9 mouse cellular contexts compared by ENCODE assay signal in genomic region chrX:50549713-50550112, GRCm38 (mm10).
A peak's percentile ranks its signal among the peaks of the same experiment; 100 is the strongest.
DNase-seq lines count a peak whose midpoint lies in the region; ATAC-seq and TF ChIP-seq lines count a peak whose summit lies in the region.
"Had no signal": no experiment of that assay in that cellular context is flagged by ENCODE, and none has a peak within 500 bp of the region (broad histone marks: within the 10 kb centered on the region; RNA-seq: fewer than 3 reads in every experiment).

No protein-coding gene starts in this region.

- in situ Hi-C loops in ES-E14 (cut with MboI; ENCODE audit: low sequenced_read_pairs in 2 of 2, unreplicated experiment in 2 of 2), result no loop called here

- H3K9ac ChIP-seq in heart, adult 2 months (ENCODE audit: low read depth, low read length), result no peak overlapping the region
- peak overlapping the region; percentile 74; the same call in 1 of the 2 replicates for H3K9ac ChIP-seq in ES-E14 (ENCODE audit: insufficient read depth, low read depth, low read length, poor library complexity, severe bottlenecking)
- H3K9ac ChIP-seq in embryonic facial prominence, embryonic 15.5 days, result no peak overlapping the region
- no peak overlapping the region for H3K9ac ChIP-seq in hindbrain, embryonic 14.5 days
- 0 out of 2 replicates have a peak overlapping the region, but pooled peaks have one; percentile 36 for H3K9ac ChIP-seq in liver, embryonic 13.5 days

- H3K36me3 ChIP-seq in heart, adult 2 months (ENCODE audit: control insufficient read depth, insufficient read depth, low read length), result no peaks in the 10 kb centered on the region
- no peaks in the 10 kb centered on the region for H3K36me3 ChIP-seq in ES-E14 (ENCODE audit: control insufficient read depth, insufficient read depth, low read length, poor library complexity, severe bottlenecking)
- no peaks in the 10 kb centered on the region for H3K36me3 ChIP-seq in embryonic facial prominence, embryonic 15.5 days
- H3K36me3 ChIP-seq in hindbrain, embryonic 14.5 days (replicated peaks; ENCODE audit: control insufficient read depth, insufficient read depth), result no peaks in the 10 kb centered on the region
- H3K36me3 ChIP-seq in liver, embryonic 13.5 days, result no peaks in the 10 kb centered on the region

- intact Hi-C loops in heart, adult 2 months (cut with DNase I), result loop anchor here (5.0 to 10.0 kb wide), 3 partner anchors 48 to 1205 kb away; no protein-coding TSS in a partner anchor

- no peaks in the 10 kb centered on the region for H3K79me2 ChIP-seq in heart, adult 2 months (replicated peaks; ENCODE audit: control insufficient read depth, insufficient read depth, low read length)

- no peaks in the 10 kb centered on the region for H3K9me3 ChIP-seq in ES-E14 (ENCODE audit: control insufficient read depth, insufficient read depth, low read depth, low read length)
- H3K9me3 ChIP-seq in embryonic facial prominence, embryonic 15.5 days (replicated peaks), result no peaks in the 10 kb centered on the region
- no peaks in the 10 kb centered on the region for H3K9me3 ChIP-seq in hindbrain, embryonic 14.5 days (ENCODE audit: control insufficient read depth, low read length)
- H3K9me3 ChIP-seq in liver, embryonic 13.5 days (replicated peaks), result no peaks in the 10 kb centered on the region

- no peak for TF ChIP-seq EP300 in heart, adult 2 months (IDR thresholded peaks at IDR 0.05; ENCODE audit: insufficient read depth, low read depth, low read length)

- H3K4me2 ChIP-seq in embryonic facial prominence, embryonic 15.5 days (replicated peaks), result peak overlapping the region; percentile 35
- H3K4me2 ChIP-seq in hindbrain, embryonic 14.5 days (replicated peaks), result peak overlapping the region; percentile 45
- H3K4me2 ChIP-seq in liver, embryonic 13.5 days, result peak overlapping the region; percentile 43

- H3K4me3 ChIP-seq in heart, adult 2 months, result peak overlapping the region; percentile 65
- H3K4me3 ChIP-seq in ES-E14 (ENCODE audit: insufficient read depth in 1 of 2, low read depth in 1 of 2, low read length in 2 of 2, poor library complexity in 1 of 2, severe bottlenecking in 1 of 2), result peak overlapping the region; percentile 43 to 68
- peak overlapping the region; percentile 38 for H3K4me3 ChIP-seq in embryonic facial prominence, embryonic 15.5 days (replicated peaks)
- H3K4me3 ChIP-seq in hindbrain, embryonic 14.5 days (replicated peaks; ENCODE audit: low read length), result peak overlapping the region; percentile 26; the same call in 1 of the 2 replicates
- H3K4me3 ChIP-seq in liver, embryonic 13.5 days (replicated peaks), result peak overlapping the region; percentile 40

- H3K27me3 ChIP-seq in heart, adult 2 months (ENCODE audit: control insufficient read depth, insufficient read depth, low read length), result no peaks in the 10 kb centered on the region
- H3K27me3 ChIP-seq in embryonic facial prominence, embryonic 15.5 days, result no peaks in the 10 kb centered on the region
- H3K27me3 ChIP-seq in hindbrain, embryonic 14.5 days (ENCODE audit: control insufficient read depth, insufficient read depth, low read length), result no peaks in the 10 kb centered on the region
- no peaks in the 10 kb centered on the region for H3K27me3 ChIP-seq in liver, embryonic 13.5 days

- H3K4me1 ChIP-seq in heart, adult 2 months (ENCODE audit: control insufficient read depth, insufficient read depth, low read length), result no peaks in the 10 kb centered on the region
- no peaks in the 10 kb centered on the region for H3K4me1 ChIP-seq in ES-E14 (ENCODE audit: control insufficient read depth in 2 of 2, insufficient read depth in 2 of 2, low read length in 2 of 2, poor library complexity in 1 of 2)
- H3K4me1 ChIP-seq in embryonic facial prominence, embryonic 15.5 days, result no peaks in the 10 kb centered on the region
- no peaks in the 10 kb centered on the region for H3K4me1 ChIP-seq in hindbrain, embryonic 14.5 days (replicated peaks; ENCODE audit: control insufficient read depth, insufficient read depth, low read length)
- H3K4me1 ChIP-seq in liver, embryonic 13.5 days (replicated peaks), result no peaks in the 10 kb centered on the region

- TF ChIP-seq CTCF in heart, adult 2 months (IDR thresholded peaks at IDR 0.05), result peak; percentile 72

- peak; percentile 5 to 68 for DNase-seq in heart, adult 2 months
- DNase-seq in heart, adult 8-10 months (ENCODE audit: low spot score), result no peak
- peak; percentile 65 for DNase-seq in ES-E14 (ENCODE audit: low read depth, low spot score)
- DNase-seq in hindbrain, embryonic 14.5 days (ENCODE audit: low spot score), result peak; percentile 77
- no peak for DNase-seq in liver, embryonic 13.5 days
- DNase-seq in ovary, postnatal 36 days (ENCODE audit: low spot score), result peak; percentile 41

- ATAC-seq in embryonic facial prominence, embryonic 15.5 days (ENCODE audit: insufficient number of reproducible peaks, low FRiP score, low TSS enrichment, low read depth), result no peak
- no peak for ATAC-seq in hindbrain, embryonic 14.5 days (ENCODE audit: low FRiP score)
- no peak for ATAC-seq in liver, embryonic 13.5 days (ENCODE audit: low read depth)
- no peak for ATAC-seq in erythroid progenitor cell, adult 5-6 weeks (replicated peaks; ENCODE audit: low FRiP score, poor library complexity, severe bottlenecking)

- TF ChIP-seq POLR2A in heart, adult 2 months (IDR thresholded peaks at IDR 0.05; ENCODE audit: insufficient read depth, low read depth, low read length), result no peak

- H3K27ac ChIP-seq in heart, adult 2 months, result peak overlapping the region; percentile 76
- H3K27ac ChIP-seq in ES-E14 (ENCODE audit: insufficient read depth, low read depth, low read length, poor library complexity, severe bottlenecking), result no peak overlapping the region
- 0 out of 2 replicates have a peak overlapping the region, but pooled peaks have one; percentile 44 for H3K27ac ChIP-seq in embryonic facial prominence, embryonic 15.5 days (replicated peaks)
- no peak overlapping the region for H3K27ac ChIP-seq in hindbrain, embryonic 14.5 days
- H3K27ac ChIP-seq in liver, embryonic 13.5 days, result no peak overlapping the region
- H3K27ac ChIP-seq: layer of hippocampus, adult 2 months had no signal

- WGBS in heart, adult 2 months, result 37% methylated on average over 3 of the region's 3 CpGs
- 43% methylated on average over 3 of the region's 3 CpGs for WGBS in embryonic facial prominence, embryonic 15.5 days
- 51% methylated on average over 3 of the region's 3 CpGs for WGBS in hindbrain, embryonic 14.5 days
- WGBS in liver, embryonic 13.5 days (ENCODE audit: insufficient replicate concordance), result 39% methylated on average over 3 of the region's 3 CpGs

TF ChIP-seq in ES-E14, 5 proteins besides CTCF, POLR2A, EP300 and RAD21:
- TF ChIP-seq ZC3H11A (IDR thresholded peaks at IDR 0.05; ENCODE audit: borderline replicate concordance, low read depth, low read length) (peak; percentile 36; the same call in 1 of the 2 replicates), HCFC1 (IDR thresholded peaks at IDR 0.05; ENCODE audit: borderline replicate concordance, insufficient read depth, low read length) (no peak), ZNF384 (IDR thresholded peaks at IDR 0.05; ENCODE audit: low read depth, low read length) (peak; percentile 100)

Comparison
In these comparisons a context has a peak if more than half of its experiments do, and no peak if none do; other contexts are left out.
1. DNase-seq: peak in heart, adult 2 months (2 of 2), ES-E14 (single experiment), hindbrain, embryonic 14.5 days (single experiment) and ovary, postnatal 36 days (single experiment); none in heart, adult 8-10 months (single experiment) and liver, embryonic 13.5 days (single experiment).
2. H3K27ac ChIP-seq: peak in heart, adult 2 months (single experiment) and embryonic facial prominence, embryonic 15.5 days (single experiment); none in ES-E14 (single experiment), hindbrain, embryonic 14.5 days (single experiment) and liver, embryonic 13.5 days (single experiment).
3. H3K9ac ChIP-seq: peak in ES-E14 (single experiment) and liver, embryonic 13.5 days (single experiment); none in heart, adult 2 months (single experiment), embryonic facial prominence, embryonic 15.5 days (single experiment) and hindbrain, embryonic 14.5 days (single experiment).
4. Peak in every context shown above with its lines, with median percentiles within 50 percentile points of each other: H3K4me3 ChIP-seq and H3K4me2 ChIP-seq.